Mouse (Mus musculus) hematopoietic stem cell, adult 5-6 weeks (primary cell): ENCODE data around the gene Mymk. TPM values are rescaled to one million over a fixed set of nuclear protein-coding genes. Genes with fewer than 3 reads are reported as not detected.

ENCODE experiments used
- ATAC-seq, 2 experiments: fragments of 125-278 bp in 1 of 2; replicated peaks in 1 of 2; 2 replicates each; pipeline ENCODE4 v1.8.0; 2016 to 2017; ENCODE audit warnings: inconsistent platforms in 2 of 2, mild to moderate bottlenecking in 2 of 2, moderate number of reproducible peaks in 2 of 2, low read depth in 1 of 2, moderate TSS enrichment in 1 of 2; ENCODE audit not compliant: low FRiP score in 2 of 2, poor library complexity in 2 of 2, severe bottlenecking in 2 of 2, insufficient read depth in 1 of 2, low TSS enrichment in 1 of 2
- total RNA-seq: library from RNA; stranded (forward); fragments of 172-1452, 232-1000 nt; gene quantifications from 2 replicates; pipeline ENCODE4 v1.2.3, GENCODE M21; 2017

Gene Mymk
- total RNA-seq, 1 experiment from 2014 or later, result not detected

DNA sequence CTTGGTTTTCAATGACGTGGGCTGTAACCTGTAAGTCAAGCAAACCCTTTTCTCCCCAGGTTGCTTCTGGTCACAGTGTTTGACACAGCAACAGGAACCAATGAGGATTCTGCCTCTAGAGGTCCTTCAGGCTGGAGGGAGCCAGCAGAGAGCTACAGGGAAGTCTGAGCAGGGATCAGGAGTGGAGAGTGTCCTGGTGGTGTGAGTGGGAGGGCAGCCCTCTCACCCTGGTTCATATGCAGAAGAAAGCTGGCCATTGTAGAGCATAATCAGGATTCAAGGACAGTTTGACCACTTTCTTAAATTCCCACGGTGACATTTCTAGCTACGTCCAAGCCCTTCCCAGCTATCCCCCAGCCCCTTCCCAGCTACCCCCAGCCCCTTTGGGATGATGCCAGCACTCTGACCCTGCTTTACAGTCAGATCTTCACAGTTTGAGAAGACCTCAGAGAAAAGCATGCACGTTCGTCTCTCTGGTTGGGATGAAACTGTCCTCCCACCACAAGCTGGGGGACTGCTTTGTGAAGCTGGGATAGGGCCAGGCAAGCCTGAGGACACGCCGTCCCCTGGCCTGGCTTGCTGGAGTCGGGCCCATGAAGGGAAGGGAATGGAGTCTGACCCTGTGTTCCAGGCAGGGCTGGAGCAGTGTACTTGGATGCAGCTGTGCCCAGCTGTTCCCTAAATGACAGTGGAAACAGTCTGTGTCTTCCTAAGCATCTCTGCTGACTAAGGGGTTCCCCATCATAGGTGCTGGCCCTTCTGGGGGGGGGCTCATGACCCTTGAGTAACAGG, 25.8 kb downstream of the Mymk start:
- ATAC-seq, result no peak

DNA sequence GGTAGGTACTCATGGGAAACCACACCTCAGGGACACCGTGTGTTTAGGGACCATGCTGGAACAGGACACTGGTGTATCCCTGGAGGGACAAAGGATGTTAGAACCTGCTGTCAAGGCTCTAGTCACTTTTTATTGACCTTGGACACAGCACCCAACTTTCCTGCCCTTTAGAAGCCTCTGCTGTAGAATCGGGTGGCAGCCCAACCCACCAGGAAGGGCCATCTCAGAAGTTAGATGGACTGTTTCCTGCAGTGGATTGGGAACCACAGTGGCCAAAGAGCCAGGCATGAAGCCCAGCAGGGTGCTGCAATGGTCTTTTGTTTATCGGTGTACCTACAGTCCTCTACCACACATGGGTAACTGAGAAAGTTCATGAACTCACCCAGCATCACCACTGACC, 27.3 kb downstream of the Mymk start:
- ATAC-seq, result no peak

DNA sequence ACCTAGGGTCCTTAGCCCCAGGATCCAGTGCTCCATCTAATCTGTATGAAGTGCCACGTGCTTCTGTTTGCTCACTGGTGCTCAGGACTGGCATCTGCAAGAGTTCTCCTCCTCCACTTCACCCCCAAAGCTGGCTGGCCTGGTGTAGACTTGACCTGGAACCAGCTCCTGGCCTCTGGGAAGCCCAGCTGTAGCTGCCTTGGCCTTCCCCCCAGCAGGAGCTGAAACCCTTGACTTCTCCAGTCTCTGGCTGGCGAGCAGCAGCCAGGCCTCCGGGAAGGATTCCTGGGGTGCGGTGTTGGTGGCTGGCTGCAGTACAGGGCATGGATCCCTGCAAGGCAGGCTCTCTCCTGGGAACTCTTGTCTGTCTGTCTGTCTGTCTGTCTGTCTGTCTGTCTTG, 27.8 kb downstream of the Mymk start:
- ATAC-seq, result no peak

DNA sequence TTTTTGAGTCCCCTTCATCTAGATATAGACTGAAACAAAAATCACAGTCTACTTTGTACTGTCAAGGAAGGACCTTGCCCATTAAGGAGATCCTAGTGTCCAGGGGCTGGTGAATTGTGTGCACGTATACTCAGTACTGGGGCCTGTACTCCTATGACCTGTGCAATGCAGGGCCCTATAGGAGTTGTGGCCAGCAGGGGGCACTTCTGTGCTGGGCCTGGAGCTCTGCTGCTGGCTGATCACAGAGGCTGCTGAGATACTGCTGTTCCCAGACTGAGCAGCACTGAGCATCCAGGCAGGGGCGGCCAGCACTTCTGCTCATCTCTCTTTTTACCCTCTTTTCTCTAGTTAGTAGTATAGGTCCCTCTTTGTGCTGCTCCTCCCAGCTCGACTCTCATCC, 28.5 kb downstream of the Mymk start:
- peak; percentile 77 to 86 for ATAC-seq

DNA sequence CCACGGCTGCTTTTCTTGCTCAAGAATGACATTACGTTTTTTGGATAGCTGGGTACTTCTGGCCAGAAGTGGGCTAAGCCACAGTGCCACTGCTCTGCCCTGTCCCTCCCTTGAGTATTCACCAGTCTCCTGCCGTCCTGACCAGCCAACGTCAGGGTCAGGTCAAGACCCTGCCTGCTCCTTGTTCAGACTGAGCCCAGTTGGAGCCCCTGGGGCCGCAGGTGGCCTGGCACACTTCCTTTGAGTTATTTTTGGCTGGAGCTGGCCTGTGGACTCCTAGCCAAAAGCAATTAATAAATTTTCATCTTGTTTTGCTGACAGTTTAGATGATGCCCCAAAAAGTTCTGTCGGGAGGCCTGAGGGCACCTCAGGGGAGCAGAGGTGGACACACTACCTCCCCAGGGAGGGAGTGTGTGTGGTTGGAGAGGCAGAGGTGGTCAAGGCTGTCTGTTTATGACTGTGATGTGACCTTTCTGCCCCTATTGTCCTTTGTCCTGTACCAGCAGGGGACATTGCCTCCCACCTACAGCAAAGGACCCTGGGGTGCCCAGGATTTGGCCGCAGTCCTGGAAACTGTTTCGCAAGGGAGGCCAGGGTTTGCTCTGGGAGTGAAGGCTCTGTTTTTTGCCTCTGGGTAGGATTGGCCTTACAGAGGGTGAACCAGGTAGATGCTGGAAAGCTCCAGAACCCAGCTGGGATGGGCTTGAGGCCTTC, 29.7 kb downstream of the Mymk start:
- no peak for ATAC-seq

DNA sequence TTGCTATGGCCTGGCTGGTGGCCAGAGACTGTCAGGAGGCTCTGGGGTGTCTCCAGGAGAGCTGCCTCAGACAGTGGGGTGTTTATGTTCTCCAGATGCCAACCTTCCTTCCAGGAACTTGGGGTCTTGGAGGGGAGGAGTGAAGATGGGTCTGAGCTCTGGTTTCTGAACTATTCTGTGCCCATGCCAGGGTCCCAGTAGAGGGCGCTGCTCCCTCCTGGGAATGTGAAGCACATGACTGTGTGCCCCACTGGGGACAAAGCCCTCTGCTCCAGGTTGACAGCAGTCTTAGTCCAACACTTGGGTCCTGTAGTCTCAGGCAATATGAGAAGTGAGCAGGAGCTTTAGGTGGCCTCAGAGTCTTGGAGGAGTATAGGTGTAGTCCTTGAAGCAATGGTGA, 32.7 kb downstream of the Mymk start:
- ATAC-seq, result no peak

DNA sequence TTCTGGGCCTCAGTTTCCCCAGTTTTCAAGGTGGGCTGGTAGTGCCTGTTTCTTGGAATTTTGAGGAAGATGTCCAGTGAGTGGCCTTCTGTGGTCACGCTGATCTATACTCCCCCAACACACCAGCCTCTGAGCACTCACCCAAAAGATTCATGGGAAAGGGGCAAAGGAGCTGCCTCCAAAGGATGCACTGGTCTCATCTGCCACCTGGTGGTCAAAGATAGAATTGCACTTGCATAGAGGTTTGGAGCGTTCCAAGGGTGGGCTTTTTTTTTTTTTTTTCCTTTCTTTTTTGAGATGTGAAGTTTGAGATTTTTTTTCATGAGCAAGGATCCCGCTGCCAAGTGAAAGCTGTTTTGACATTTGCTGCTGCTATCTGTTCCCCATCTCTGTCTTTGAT, 33.4 kb downstream of the Mymk start:
- ATAC-seq, result peak; percentile 27 to 62; a peak in 1 of 4 replicates

DNA sequence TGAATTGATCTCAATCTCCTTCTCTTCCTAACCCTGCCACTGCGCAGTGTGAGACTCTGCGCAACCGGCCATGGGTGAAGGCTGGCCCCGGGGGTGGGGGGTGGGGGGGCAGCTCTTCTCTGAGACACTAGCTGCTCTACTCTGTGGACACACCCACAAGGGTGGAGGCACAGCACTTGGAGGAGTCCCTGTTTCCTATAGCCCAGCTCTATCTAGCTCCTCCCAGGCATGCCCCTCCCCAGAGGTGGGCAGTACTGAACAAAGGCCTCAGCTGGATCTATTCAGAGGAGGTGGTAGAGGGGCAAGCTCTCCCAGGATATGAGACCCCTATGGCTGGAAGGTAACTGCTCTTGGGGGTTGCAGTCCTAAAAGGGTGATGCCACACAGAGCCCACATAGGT, 35.0 kb downstream of the Mymk start:
- ATAC-seq, result no peak

DNA sequence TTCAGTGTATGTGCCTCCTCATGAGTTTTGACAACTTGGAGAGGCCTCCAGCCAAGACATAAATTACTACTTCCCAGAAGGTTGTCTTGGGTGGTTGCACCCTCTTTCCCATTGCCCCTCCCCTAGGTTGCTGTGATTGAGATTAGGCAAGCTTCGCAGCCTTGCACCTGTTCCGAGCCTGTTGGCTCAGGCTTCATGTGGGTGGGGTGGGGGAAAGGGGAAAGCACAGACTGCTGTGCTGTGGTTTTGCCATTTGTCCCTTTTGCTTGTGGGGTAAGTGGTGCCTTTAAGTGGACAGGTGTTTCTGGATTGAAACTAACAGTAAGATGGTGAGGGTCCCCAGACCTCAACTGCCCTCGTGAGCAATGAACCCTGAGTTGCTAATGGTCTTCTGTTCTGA, 36.0 kb downstream of the Mymk start:
- no peak for ATAC-seq

DNA sequence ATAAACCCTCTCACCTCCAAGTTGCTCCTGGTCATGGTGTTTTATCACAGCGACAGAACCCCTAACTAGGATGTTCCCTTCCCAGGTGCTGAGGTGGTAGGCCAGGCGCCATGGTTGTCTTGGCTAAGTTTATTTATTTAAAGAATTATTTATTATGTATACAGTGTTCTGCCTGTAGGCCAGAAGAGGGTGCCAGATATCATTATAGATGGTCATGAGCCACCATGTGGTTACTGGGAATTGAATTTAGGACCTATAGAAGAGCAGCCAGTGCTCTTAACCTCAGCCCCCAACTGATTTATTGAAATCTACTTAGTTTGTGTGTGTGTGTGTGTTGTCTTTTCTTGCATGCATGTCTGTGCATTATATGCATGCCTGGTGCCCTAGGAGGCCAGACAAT, 39.6 kb downstream of the Mymk start:
- ATAC-seq, result no peak

DNA sequence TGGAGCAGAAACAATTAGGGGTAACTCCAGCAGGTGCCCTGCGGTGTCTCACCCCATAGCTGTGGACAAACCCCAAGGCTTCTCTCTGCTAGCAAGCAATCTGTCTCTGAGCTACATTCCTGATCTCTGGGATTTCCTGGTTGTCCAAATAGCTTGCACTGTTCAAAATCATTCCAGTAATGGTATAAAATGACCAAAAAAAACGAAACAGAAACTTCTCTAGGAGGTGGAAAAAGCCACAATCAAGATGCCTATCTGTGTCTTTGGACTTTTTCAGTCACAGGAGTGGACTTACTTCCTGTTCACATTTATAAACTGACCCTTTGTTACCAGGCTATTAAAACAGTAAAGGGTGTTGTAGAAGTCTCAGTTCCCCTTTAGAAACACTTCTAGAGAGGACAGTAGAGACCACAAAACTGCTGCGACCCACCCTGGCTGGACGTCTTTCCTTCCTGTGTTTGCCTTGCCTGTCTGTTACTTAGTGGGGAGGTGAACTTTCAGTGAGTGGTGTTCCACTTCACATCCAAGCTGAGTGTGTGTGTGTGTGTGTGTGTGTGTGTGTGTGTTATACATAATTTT, 43.5 kb downstream of the Mymk start:
- peak in 1 of 2 experiments; percentile 11; a peak in 1 of 4 replicates for ATAC-seq

DNA sequence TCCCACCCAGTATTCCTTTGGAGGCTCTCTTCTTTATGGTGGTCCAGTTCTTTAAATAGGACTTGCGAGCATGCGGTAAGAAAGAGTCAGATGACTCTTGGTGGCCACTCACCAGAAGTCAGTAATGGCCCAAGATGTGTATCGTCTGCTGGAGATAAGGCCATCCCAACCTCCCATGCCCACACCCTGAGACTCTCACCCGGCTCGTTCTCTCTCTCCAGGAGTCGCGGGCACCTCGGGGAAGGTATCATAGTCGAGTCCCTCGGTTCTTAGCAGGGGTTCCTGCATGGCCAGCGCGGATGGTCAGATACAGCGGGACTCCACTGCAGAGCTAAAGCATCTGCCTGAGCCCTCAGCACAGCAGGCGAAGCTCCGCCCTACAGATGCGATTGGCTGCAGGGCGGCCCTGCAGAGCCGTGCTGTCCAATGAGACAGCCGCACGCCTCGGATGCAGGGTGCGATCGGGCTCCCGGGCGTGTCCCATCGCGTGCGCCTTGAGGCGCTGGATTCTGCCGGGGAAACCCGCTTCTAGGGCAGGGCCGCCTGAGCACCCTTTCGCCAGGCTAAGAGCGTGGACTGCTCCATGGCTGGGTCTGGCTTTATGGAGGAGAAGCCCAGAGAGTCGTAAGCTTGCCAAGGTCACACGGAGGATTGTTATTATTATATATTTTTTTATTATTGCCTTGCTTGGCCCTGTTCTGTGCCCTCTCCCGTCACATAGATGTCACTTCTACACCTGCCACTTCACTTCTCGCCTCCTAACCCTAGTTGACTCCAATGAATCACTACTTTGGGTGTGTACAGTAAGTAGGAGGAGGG, 44.2 kb downstream of the Mymk start, which contains the start of gene Slc2a6:
Gene Slc2a6, minus strand, starts transcription at position 381 of the 819 bp plus-strand sequence.
- ATAC-seq, result peak; percentile 90 to 92

DNA sequence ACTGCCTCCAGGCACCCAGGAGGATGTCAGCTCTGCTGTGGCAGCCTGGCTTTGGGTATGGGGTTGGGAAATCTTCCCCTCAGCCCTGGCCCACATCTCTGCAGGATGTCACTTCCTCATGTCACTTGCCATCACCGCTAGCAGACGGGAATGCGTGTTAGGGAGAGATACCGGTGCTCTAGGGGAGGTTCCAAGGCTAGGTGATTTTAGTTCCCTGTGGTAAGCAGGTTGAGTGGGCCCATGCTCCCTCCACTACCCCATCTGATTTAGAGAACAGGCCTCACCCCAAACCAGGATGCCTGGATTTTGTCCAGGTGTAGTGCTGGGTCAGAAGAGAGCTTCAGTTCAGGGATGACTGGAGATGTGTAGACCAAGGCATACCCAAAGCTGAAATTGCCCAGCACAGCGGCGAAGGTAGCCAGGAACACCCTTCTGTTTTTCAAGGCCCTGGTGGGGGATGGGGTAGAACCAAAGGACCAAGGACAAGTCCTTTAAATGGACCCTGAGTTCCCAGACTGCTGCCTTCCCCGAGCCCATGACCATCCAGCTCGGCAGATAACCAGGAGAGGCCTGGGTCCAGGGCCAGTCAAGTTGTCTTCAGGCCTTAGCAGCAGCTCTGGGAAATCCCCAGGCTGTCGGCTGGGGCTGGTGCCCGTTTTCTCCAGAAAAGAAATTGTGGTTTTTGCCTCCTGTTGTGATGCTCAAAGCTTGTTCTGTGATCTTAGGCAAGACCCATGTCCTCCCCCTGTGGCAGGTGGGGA, 44.9 kb downstream of the Mymk start:
- no peak for ATAC-seq

DNA sequence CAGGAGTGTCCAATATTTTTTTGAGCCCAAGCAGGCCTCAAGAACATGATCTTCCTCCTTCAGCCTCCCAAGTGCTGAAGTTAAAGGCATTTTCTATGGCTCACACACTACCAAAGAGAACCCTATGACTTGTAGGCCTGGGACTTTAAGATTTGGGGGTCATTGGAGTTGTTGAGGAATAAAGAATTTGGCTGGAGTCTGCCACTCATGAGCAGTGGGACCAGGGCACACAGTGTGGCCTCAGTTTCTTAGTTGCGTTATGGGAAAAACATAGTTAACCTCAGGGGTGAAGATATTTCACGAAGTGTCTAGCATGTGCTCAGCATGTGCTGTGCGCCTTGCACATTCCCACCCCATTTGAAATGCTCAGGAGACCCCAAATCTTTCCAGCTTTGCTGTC, 45.6 kb downstream of the Mymk start:
- no peak for ATAC-seq

DNA sequence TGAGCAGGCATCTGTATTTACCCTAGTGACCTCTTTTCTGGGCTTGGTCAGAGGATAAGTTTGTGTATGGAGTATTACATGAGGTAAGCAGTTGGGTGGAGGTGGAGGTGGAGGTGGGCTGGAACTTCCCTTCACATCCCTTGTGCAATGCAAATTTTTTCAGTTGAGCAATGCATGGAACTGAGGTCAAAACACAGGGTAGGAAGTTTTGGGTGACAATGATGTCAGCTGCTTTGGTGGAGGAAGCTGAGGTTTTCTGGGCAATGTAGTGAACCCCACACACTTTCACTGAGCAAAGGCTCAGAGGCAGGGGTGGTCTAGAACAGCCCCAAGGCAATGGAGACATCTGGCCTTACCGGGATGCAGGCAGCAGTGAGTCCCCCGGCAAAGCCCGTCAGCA, 46.4 kb downstream of the Mymk start:
- peak; percentile 14 to 47; a peak in 3 of 4 replicates for ATAC-seq

DNA sequence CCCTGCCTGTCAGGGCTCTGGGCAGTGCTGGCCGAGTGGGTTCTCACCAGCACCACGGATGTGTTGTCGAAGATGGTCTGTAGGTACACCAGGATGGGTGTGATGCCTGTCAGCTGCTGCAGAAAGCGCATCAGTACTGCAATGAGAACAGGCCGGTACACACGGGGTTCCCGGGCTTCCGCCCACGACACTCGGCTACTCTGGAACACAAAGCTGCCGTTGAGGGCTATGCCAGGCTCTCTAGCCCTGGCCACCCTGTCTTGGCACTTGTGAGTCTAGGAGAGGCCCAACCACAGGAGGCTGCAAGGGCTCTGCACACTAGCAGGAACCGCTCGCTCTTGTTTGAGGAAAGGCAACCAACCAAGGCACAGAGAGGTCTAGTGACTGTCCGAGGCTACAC, 47.8 kb downstream of the Mymk start:
- ATAC-seq, result no peak

DNA sequence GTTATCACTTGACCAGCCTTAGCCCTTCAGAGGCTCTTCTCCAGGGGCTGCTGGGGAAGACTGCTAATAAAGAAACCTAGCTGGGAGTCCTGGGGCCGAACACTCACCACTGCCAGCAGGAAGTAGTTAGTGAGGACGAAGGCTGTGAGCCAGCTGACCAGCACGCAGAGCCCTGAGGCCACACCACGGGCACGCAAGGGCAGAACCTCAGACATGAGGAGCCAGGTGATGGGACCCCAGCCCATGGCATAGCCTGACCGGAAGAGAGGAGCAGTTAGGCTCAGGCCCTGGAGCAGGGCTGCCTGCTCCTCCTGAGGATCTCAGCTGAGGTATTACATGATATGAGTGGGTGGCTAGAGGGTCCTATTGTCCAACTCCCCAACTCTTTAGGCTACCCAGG, 49.4 kb downstream of the Mymk start:
- ATAC-seq, result no peak
